Mouse (Mus musculus) heart, embryonic 12.5 days (tissue): ENCODE results near the gene Stab1. TPM values are rescaled to one million over a fixed set of nuclear protein-coding genes. Genes with fewer than 3 reads are reported as not detected.

Experiments
- ATAC-seq: fragments of 200-750 bp; cut with Nextera tagmentation; 2 replicates; pipeline ENCODE4 v1.8.0; 2017; ENCODE audit warnings: moderate TSS enrichment, moderate library complexity; ENCODE audit not compliant: insufficient number of reproducible peaks, low FRiP score
- H3K27ac ChIP-seq: fragments of 300-500 bp; sonication (generic); 2 replicates; pipeline ENCODE4 v1.5.1; 2016; ENCODE audit warnings: mild to moderate bottlenecking, moderate library complexity; ENCODE audit not compliant: poor library complexity, severe bottlenecking
- H3K27me3 ChIP-seq: fragments of 300-500 bp; sonication (generic); replicated peaks from 2 replicates; pipeline ENCODE4 v1.6.1; 2016; ENCODE audit warnings: mild to moderate bottlenecking, moderate library complexity
- H3K36me3 ChIP-seq: fragments of 300-500 bp; sonication (generic); 2 replicates; pipeline ENCODE4 v1.6.1; 2016; ENCODE audit warnings: mild to moderate bottlenecking, moderate library complexity
- H3K4me1 ChIP-seq: fragments of 300-500 bp; sonication (generic); replicated peaks from 2 replicates; pipeline ENCODE4 v1.6.1; 2016; ENCODE audit warnings: mild to moderate bottlenecking
- H3K4me2 ChIP-seq: fragments of 300-500 bp; sonication (generic); 2 replicates; pipeline ENCODE4 v1.6.1; 2016; ENCODE audit warnings: mild to moderate bottlenecking, moderate library complexity
- H3K4me3 ChIP-seq: fragments of 300-500 bp; sonication (generic); 2 replicates; pipeline ENCODE4 v1.5.1; 2016; ENCODE audit warnings: mild to moderate bottlenecking
- H3K9ac ChIP-seq: fragments of 300-500 bp; sonication (generic); 2 replicates; pipeline ENCODE4 v1.6.1; 2016; ENCODE audit warnings: mild to moderate bottlenecking, moderate library complexity
- H3K9me3 ChIP-seq: fragments of 300-500 bp; sonication (generic); replicated peaks from 2 replicates; pipeline ENCODE4 v1.6.1; 2016; ENCODE audit warnings: mild to moderate bottlenecking, moderate library complexity
- WGBS: fragments of 180-500 bp; shearing (Covaris S2); methylation state at CpG from one replicate; pipeline ENCODE4 v1.1.7; 2016; 5-methylcytosine and 5-hydroxymethylcytosine counted together
- polyA plus RNA-seq: library from polyadenylated mRNA; unstranded; fragments of >200 nt; fragmentation: Nextera tagmentation; extraction: Ambion mirVana; gene quantifications from 2 replicates; pipeline ENCODE4 v1.2.1, GENCODE M21; 2016

Stab1 gene
- polyA plus RNA-seq, 1 experiment from 2014 or later = 48.3 TPM

GRCm38 (mm10) chr14:31112187-31112586 lies 56.3 kb downstream of the Stab1 start:
- H3K36me3 ChIP-seq = peaks cover 57% of the 10 kb centered on the region
- H3K9me3 ChIP-seq = no peaks in the 10 kb centered on the region
- WGBS = 79% methylated on average over 5 of the region's 5 CpGs
- no peaks in the 10 kb centered on the region for H3K27me3 ChIP-seq
- peaks cover 20% of the 10 kb centered on the region for H3K4me1 ChIP-seq
- H3K4me3 ChIP-seq = no peak overlapping the region
- H3K9ac ChIP-seq = no peak overlapping the region
- no peak overlapping the region for H3K27ac ChIP-seq
- no peak for ATAC-seq
- no peak overlapping the region for H3K4me2 ChIP-seq

GRCm38 (mm10) chr14:31110613-31111012 lies 57.8 kb downstream of the Stab1 start:
- H3K27me3 ChIP-seq = no peaks in the 10 kb centered on the region
- no peak overlapping the region for H3K4me3 ChIP-seq
- H3K36me3 ChIP-seq = peaks cover 62% of the 10 kb centered on the region
- H3K9ac ChIP-seq = no peak overlapping the region
- 52% methylated on average over 3 of the region's 3 CpGs for WGBS
- H3K4me2 ChIP-seq = no peak overlapping the region
- H3K9me3 ChIP-seq = no peaks in the 10 kb centered on the region
- no peak for ATAC-seq
- peaks cover 13% of the 10 kb centered on the region for H3K4me1 ChIP-seq
- no peak overlapping the region for H3K27ac ChIP-seq

- Histone ChIP-seq H3K27me3 (no peaks in the 10 kb centered on the region), H3K9me3 (no peaks in the 10 kb centered on the region), H3K4me2 (no peak overlapping the region), H3K27ac (no peak overlapping the region), H3K4me3 (no peak overlapping the region), H3K36me3 (peaks cover 56% of the 10 kb centered on the region), H3K9ac (no peak overlapping the region), H3K4me1 (peaks cover 6% of the 10 kb centered on the region; the same call in 1 of the 2 replicates)
- WGBS = 93% methylated on average over 2 of the region's 2 CpGs
- ATAC-seq = no peak
Observed at GRCm38 (mm10) chr14:31105156-31105555, 63.3 kb downstream of the Stab1 start.

GRCm38 (mm10) chr14:31089918-31090317 lies 78.5 kb downstream of the Stab1 start:
- H3K4me1 ChIP-seq = no peaks in the 10 kb centered on the region
- H3K4me3 ChIP-seq = no peak overlapping the region
- no peak overlapping the region for H3K9ac ChIP-seq
- 85% methylated on average over 1 of the region's 1 CpGs for WGBS
- no peak for ATAC-seq
- peaks cover 70% of the 10 kb centered on the region for H3K36me3 ChIP-seq
- no peak overlapping the region for H3K4me2 ChIP-seq
- no peak overlapping the region for H3K27ac ChIP-seq
- no peaks in the 10 kb centered on the region for H3K9me3 ChIP-seq
- no peaks in the 10 kb centered on the region for H3K27me3 ChIP-seq

Other genes starting within 250 kb of the Stab1 start
- gene Itih3, start 244.9 kb downstream of the Stab1 start, polyA plus RNA-seq = 1.4 and 2.2 TPM in 2 replicates
- gene Itih1, start 225.4 kb downstream of the Stab1 start, polyA plus RNA-seq = 0.10 TPM in 1 of 2 replicates, not detected in the other
- gene Nek4, start 217.3 kb downstream of the Stab1 start, polyA plus RNA-seq = 5.1 and 7.4 TPM in 2 replicates
- gene Glt8d1, start 167.2 kb downstream of the Stab1 start, polyA plus RNA-seq = 55.8 and 57.1 TPM in 2 replicates
- 368 and 374 TPM in 2 replicates for gene Spcs1, start 167.0 kb downstream of the Stab1 start, polyA plus RNA-seq
- 124 and 134 TPM in 2 replicates for gene Pbrm1, start 149.5 kb downstream of the Stab1 start, polyA plus RNA-seq
- gene Gnl3, start 149.5 kb downstream of the Stab1 start, polyA plus RNA-seq = 75.3 and 79.5 TPM in 2 replicates
- 62.6 and 68.6 TPM in 2 replicates for gene Smim4, start 39.7 kb downstream of the Stab1 start, polyA plus RNA-seq
- 343 and 346 TPM in 2 replicates for gene Nt5dc2, start 37.6 kb downstream of the Stab1 start, polyA plus RNA-seq
- 3,183 and 3,245 TPM in 2 replicates for gene Tnnc1, start 39.7 kb upstream of the Stab1 start, polyA plus RNA-seq
- 446 and 471 TPM in 2 replicates for gene Nisch, start 48.3 kb upstream of the Stab1 start, polyA plus RNA-seq
- 0.34 and 0.50 TPM in 2 replicates for gene Sema3g, start 49.2 kb upstream of the Stab1 start, polyA plus RNA-seq
- gene Phf7, start 82.7 kb upstream of the Stab1 start, polyA plus RNA-seq = 8.1 and 11.6 TPM in 2 replicates
- 59.7 and 65.0 TPM in 2 replicates for gene Bap1, start 82.8 kb upstream of the Stab1 start, polyA plus RNA-seq
- 1.3 and 1.5 TPM in 2 replicates for gene Dnah1, start 155.3 kb upstream of the Stab1 start, polyA plus RNA-seq
- gene Capn7, start 168.0 kb upstream of the Stab1 start, polyA plus RNA-seq = 42.7 and 42.9 TPM in 2 replicates